Mouse (Mus musculus) layer of hippocampus, adult 9-10 months (tissue): Measurements from ENCODE around the gene Tuba1c.
"Not testable (repeated sequence)": the region's sequence is repeated elsewhere in the genome, so short reads cannot be mapped to it uniquely, and the experiment has no call there.

ENCODE experiments used
- DNase-seq: peaks from one replicate; pipeline ENCODE4 v3.0.0; 2022; ENCODE audit warnings: low spot score

Gene Tuba1c

GRCm38 (mm10) chr15:99030585-99031387 is 1.1 kb downstream of the Tuba1c start:
- no peak for DNase-seq

DNA sequence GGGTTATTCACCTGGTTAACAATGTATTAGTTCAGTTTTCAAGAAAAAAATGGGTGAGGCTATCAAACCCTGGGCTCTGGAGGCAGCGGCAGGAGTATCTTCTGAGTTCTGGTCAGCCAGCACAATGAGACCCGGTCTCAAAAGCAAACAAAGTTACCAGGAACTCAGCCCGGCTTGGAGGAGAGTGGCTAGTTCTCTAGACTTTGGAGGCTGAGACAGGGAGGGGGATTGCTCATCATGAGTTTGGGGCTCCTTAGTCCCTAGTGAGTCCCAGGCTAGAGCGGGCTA is 1.6 kb downstream of the Tuba1c start:
- DNase-seq = no peak

- no peak for DNase-seq
These were observed 2.5 kb downstream of the Tuba1c start for GRCm38 (mm10) chr15:99032041-99032725.

GRCm38 (mm10) chr15:99032726-99033250 is 3.1 kb downstream of the Tuba1c start:
- DNase-seq = no peak

- DNase-seq = no peak
These were observed 4.0 kb downstream of the Tuba1c start for GRCm38 (mm10) chr15:99033498-99034270.

DNA sequence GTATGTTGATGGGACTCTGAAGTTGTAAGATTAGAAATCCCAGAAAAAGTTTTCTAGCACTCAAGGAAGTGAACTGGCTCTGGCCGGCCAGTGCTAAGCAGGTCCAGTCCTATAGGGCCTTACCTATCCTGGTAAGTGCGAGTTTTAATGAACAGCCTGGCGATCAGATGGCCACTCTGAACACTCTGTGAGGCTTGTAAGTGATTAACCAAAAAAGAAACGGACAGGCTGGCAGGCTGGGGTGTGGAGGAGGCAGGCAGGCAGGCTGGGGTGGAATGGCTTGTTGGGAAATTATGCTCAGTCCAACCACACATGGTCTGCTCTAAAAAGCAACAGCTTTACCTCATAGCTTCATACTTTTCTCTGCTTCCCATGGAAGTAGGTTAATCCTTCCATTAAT is 5.7 kb downstream of the Tuba1c start:
- no peak for DNase-seq

- DNase-seq = no peak
These were observed 6.7 kb downstream of the Tuba1c start for GRCm38 (mm10) chr15:99036249-99036905.

- no peak for DNase-seq
These were observed 8.3 kb downstream of the Tuba1c start for GRCm38 (mm10) chr15:99038025-99038424.

DNA sequence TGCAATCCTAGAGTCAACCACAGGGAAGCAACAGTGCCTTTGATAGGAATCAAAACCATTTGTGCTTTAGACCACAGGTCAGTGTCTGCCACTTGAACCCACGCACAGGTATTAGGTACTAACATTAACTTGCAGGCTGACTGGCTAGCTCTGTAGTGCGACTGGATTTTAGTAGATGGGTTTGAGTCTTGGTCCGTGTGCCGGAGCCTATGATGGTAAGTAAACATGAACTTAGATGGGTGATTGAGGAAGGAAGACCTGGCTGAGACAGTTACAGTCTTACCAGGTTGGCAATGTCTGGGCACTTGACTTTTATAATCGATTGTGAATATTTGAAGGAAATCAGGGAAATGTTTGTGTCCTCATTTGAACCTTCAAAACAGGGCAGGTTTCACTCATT is 9.1 kb downstream of the Tuba1c start:
- no peak for DNase-seq

DNA sequence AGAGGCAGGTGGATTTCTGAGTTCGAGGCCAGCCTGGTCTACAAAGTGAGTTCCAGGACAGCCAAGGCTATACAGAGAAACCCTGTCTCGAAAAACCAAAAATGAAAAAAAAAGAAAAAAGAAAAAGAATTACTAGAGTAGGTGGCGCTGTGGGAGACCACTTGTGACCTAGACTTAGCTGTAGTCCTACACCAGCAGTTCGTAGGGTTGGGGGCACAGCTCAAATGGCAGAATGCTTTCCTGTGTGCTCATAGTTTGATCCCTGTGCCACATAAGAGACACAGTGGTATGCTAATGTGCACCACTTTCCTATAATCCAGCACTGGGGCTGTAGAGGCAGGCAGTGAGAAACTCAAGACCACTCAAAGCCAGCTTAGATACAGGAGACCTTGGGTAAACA is 9.6 kb downstream of the Tuba1c start:
- DNase-seq = no peak

DNA sequence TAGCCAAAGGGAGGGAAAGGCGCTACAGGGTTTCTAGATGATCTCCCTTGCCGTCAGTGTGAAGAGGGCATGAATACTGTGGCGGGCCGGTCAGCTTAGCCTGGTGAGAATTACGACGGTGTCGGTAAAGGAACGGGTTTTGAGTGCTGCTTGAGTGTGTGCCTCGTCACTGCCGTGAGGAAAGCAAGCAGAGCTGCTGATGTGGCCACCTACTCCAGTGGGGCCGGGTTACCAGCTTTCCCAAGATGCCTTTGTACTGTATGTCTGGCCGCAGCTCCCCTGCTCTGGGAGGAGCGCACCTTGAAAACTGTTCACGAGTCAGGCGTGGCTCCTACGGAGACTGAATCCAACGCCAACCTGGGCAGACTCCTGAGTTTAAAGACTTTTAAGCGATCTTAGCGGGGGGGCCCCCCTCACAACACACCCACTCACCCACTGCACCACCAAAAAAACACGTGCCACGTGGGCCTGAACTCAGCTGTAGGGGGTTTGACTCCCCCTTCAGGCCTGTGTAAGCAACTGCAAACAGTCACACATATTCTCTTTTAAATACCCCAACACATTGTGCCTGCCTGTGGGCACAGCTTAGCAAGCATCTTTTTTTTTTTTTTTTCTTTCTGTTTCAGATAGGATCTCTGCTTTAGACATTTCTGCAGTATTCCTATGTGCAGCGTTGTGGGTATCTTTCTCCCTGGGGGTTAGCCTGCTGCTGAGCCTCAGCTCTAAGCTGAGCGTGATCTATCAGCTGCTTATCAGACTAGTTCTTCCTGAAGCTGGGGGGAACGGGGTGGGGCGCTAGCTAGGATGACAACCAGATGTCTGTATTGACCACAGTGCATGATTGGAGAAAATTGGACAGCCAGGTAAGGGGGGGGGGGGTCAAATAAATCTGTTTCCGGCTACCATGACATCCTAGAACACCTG is 10.6 kb downstream of the Tuba1c start:
- no peak for DNase-seq

DNA sequence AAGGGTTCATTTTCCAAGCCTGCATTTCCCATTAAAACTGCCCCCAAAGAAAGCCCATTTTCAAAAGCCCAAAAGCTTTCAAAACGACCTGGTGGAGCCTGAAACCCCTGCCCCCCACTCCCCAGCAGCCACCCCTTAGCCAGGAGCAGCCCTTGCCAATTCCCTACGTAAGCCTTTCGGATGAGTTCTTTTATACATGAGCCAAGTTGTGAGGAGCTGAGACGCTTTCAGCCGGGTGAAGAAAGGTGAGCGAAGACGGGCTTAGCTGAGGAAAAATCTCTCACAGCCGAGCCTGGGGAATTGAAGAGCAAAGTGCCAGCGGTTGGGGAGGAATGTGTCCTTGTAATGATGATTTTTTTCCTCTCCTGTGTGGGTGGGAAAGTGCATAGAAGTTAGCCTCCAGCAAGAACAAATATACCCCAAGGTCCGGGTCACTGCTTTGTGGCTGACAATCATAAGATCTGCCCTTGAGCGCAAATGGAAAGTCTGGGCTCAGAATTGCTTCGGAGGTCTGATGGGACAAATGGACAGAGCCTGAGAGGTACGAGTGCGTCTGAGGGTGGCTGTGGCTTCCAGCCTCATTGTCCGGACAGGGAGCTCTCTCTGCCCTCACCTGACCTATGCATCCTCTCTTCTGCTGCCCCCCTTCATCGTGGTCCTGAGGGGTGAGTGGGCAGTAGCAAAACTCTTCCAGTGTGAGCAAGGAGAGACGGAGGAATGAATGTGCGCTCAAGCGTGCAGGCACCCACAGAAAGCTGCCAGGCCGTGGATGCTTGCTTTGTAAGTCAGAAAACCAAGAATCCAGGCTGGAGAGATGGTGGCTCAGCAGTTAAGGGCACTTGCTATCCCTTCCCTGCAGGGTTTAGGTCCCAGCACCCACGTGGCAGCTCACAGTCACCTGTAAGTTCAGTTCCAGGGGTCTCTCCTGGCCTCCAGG is 11.5 kb downstream of the Tuba1c start:
- no peak for DNase-seq

DNA sequence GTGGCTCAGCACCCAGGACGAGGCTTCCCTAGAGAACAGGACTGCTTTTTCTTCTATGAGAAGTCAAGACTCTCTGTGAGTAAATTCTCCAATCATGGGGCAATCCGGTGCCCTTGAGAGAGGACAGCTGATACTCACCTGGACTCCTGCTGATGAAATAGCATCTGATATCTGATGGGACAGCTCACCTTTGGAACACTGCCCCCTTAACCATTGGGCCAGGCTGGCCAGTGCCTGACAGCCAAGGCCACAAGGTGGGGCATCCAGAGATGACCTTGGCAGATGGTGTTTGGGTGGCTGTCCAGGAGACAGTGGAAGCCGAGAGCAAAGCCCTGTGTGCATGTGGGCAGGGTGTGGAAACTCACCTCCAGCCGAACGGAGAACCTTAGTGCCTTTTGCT is 12.6 kb downstream of the Tuba1c start:
- no peak for DNase-seq

DNA sequence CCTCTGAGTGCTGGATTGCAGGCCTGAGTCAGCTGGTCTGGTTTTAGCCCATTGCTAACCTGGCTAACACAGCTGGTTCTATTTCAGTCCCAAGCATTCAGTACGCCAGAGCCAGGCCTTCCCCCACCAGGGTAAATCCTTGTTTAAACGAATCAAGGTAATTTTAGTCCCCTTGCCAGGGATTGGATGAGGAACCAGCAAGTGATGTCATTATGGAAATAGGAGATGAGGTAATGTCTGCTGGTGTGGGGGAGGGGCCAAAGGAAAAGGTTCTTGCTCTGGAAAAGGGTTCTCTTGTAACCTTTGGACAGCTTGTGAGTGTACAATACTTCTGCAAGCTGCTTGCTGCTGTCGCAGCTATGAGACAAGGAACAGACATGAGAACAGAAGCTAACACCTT is 15.2 kb downstream of the Tuba1c start:
- no peak for DNase-seq

DNA sequence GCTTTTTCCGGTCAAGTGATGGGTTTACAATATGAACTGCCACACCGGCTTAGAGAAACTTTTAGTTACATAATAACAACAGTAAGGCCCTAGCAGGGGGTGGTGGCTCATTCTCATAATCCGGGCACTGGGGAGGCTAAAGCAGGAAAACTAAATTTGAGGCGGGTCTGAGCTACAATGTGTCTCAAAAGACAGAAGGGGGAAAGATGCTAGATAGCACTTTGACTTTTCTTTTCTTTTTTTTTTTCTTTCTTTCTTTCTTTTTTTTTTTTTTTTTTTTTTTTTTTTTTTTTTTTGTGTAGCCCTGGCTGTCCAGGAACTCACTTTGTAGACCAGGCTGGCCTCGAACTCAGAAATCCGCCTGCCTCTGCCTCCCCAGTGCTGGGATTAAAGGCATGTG is 16.0 kb downstream of the Tuba1c start:
- DNase-seq = not testable (repeated sequence)

- DNase-seq = peak; percentile 53
These were observed 20.0 kb downstream of the Tuba1c start for GRCm38 (mm10) chr15:99049473-99050253.

- no peak for DNase-seq
These were observed 23.7 kb downstream of the Tuba1c start for GRCm38 (mm10) chr15:99053373-99053772.

DNA sequence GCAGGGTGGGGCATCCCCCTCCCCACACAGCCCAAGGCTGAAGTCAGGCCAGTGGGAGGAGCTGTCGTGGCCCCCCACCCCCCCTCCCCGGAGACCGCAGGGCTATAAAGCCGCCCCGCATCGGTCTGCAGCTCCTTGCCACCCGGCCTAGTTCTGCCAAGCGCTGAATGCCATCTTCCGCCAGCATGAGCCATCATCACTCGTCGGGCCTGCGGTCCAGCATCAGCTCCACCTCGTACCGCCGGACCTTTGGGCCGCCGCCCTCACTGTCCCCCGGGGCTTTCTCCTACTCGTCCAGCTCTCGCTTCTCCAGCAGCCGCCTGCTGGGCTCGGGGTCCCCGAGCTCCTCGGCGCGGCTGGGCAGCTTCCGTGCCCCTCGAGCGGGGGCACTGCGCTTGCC is 25.3 kb downstream of the Tuba1c start, which contains the start of gene Prph:
TSS of gene Prph (plus strand) at position 135 of the 400 bp plus-strand sequence.
- DNase-seq = no peak

GRCm38 (mm10) chr15:99055511-99055961 is 25.8 kb downstream of the Tuba1c start:
- no peak for DNase-seq
